Mouse (Mus musculus) liver (tissue): Measurements from ENCODE around the gene Ntn5.
"Not testable (repeated sequence)": the region's sequence is repeated elsewhere in the genome, so short reads cannot be mapped to it uniquely, and the experiment has no call there.

Experiments
- DNase-seq: peaks from one replicate; pipeline ENCODE4 v3.0.0-alpha.2; 2020; ENCODE audit warnings: mixed read lengths

Gene Ntn5

GRCm38 (mm10) chr7:45683396-45684050, at the start of gene Ntn5:
Gene Ntn5, plus strand, starts transcription at chr7:45684022.
- DNase-seq = no peak

GRCm38 (mm10) chr7:45634946-45635681, 48.7 kb upstream of the Ntn5 start:
- no peak for DNase-seq

GRCm38 (mm10) chr7:45635711-45636688, 47.8 kb upstream of the Ntn5 start:
- DNase-seq = no peak

- no peak for DNase-seq
Measured at GRCm38 (mm10) chr7:45637710-45638109, 46.1 kb upstream of the Ntn5 start.

GRCm38 (mm10) chr7:45638623-45639401, 45.0 kb upstream of the Ntn5 start:
- peak; percentile 82 for DNase-seq

- peak; percentile 16 for DNase-seq
Measured at GRCm38 (mm10) chr7:45639561-45640027, 44.2 kb upstream of the Ntn5 start, which contains the start of gene Mamstr. Gene Mamstr, plus strand, starts transcription at chr7:45639977.

GRCm38 (mm10) chr7:45640191-45640957, 43.4 kb upstream of the Ntn5 start:
- no peak for DNase-seq

GRCm38 (mm10) chr7:45641391-45642040, 42.3 kb upstream of the Ntn5 start:
- DNase-seq = peak; percentile 24

GRCm38 (mm10) chr7:45642083-45642482, 41.7 kb upstream of the Ntn5 start:
- no peak for DNase-seq

GRCm38 (mm10) chr7:45642503-45643255, 41.1 kb upstream of the Ntn5 start:
- no peak for DNase-seq

GRCm38 (mm10) chr7:45643441-45644178, 40.2 kb upstream of the Ntn5 start:
- peak; percentile 89 for DNase-seq

- peak; percentile 18 for DNase-seq
Measured at GRCm38 (mm10) chr7:45644183-45644582, 39.6 kb upstream of the Ntn5 start.

- DNase-seq = no peak
Measured at GRCm38 (mm10) chr7:45644872-45645590, 38.8 kb upstream of the Ntn5 start.

- DNase-seq = no peak
Measured at GRCm38 (mm10) chr7:45645591-45645971, 38.2 kb upstream of the Ntn5 start.

GRCm38 (mm10) chr7:45646671-45647070, 37.2 kb upstream of the Ntn5 start:
- no peak for DNase-seq

- no peak for DNase-seq
Measured at GRCm38 (mm10) chr7:45649351-45649750, 34.5 kb upstream of the Ntn5 start.

GRCm38 (mm10) chr7:45650484-45650883, 33.3 kb upstream of the Ntn5 start:
- not testable (repeated sequence) for DNase-seq

GRCm38 (mm10) chr7:45654424-45655047, 29.3 kb upstream of the Ntn5 start:
- peak; percentile 35 for DNase-seq
